Mouse (Mus musculus) CD4-positive helper T cell, adult 2 months (primary cell): ENCODE results near the gene Atp5g2.
"Not testable (repeated sequence)": the region's sequence is repeated elsewhere in the genome, so short reads cannot be mapped to it uniquely, and the experiment has no call there.

Experiments used
- DNase-seq: peaks from one replicate; pipeline ENCODE4 v3.0.0-alpha.2; 2012; ENCODE audit warnings: low read depth, missing footprints, low spot score

The Atp5g2 gene

GRCm38 (mm10) chr15:102669571-102669970 lies 2.6 kb downstream of the Atp5g2 start:
- no peak for DNase-seq

- DNase-seq: peak; percentile 70
Observed at GRCm38 (mm10) chr15:102665494-102665893, 6.7 kb downstream of the Atp5g2 start.

- DNase-seq: no peak
Observed at GRCm38 (mm10) chr15:102663825-102664224, 8.3 kb downstream of the Atp5g2 start.

GRCm38 (mm10) chr15:102662601-102663000 lies 9.6 kb downstream of the Atp5g2 start:
- not testable (repeated sequence) for DNase-seq

- DNase-seq: no peak
Observed at GRCm38 (mm10) chr15:102657926-102658381, 14.2 kb downstream of the Atp5g2 start.

- DNase-seq: no peak
Observed at GRCm38 (mm10) chr15:102656658-102657057, 15.5 kb downstream of the Atp5g2 start.

- DNase-seq: not testable (repeated sequence)
Observed at GRCm38 (mm10) chr15:102651928-102652660, 20.1 kb downstream of the Atp5g2 start.

- no peak for DNase-seq
Observed at GRCm38 (mm10) chr15:102651107-102651506, 21.0 kb downstream of the Atp5g2 start.

- DNase-seq: no peak
Observed at GRCm38 (mm10) chr15:102635817-102636216, 36.3 kb downstream of the Atp5g2 start.

- DNase-seq: no peak
Observed at GRCm38 (mm10) chr15:102634684-102635083, 37.5 kb downstream of the Atp5g2 start.

- no peak for DNase-seq
Observed at GRCm38 (mm10) chr15:102625687-102626055, 46.5 kb downstream of the Atp5g2 start.

GRCm38 (mm10) chr15:102624970-102625686 lies 47.0 kb downstream of the Atp5g2 start, which contains the start of the genes Gm28047 and Atf7:
TSS of gene Gm28047 (minus strand) at chr15:102625067.
TSS of gene Atf7 (minus strand) at chr15:102625464.
- DNase-seq: peak; percentile 99

- peak; percentile 7 for DNase-seq
Observed at GRCm38 (mm10) chr15:102624291-102624969, 47.7 kb downstream of the Atp5g2 start.

GRCm38 (mm10) chr15:102623121-102623520 lies 49.0 kb downstream of the Atp5g2 start:
- no peak for DNase-seq

- DNase-seq: no peak
Observed at GRCm38 (mm10) chr15:102622536-102622935, 49.6 kb downstream of the Atp5g2 start.

- no peak for DNase-seq
Observed at GRCm38 (mm10) chr15:102620765-102621164, 51.4 kb downstream of the Atp5g2 start.

- no peak for DNase-seq
Observed at GRCm38 (mm10) chr15:102619486-102619885, 52.7 kb downstream of the Atp5g2 start.

- DNase-seq: no peak
Observed at GRCm38 (mm10) chr15:102617654-102618053, 54.5 kb downstream of the Atp5g2 start.

GRCm38 (mm10) chr15:102616174-102616573 lies 56.0 kb downstream of the Atp5g2 start:
- DNase-seq: no peak

- DNase-seq: no peak
Observed at GRCm38 (mm10) chr15:102614224-102614623, 57.9 kb downstream of the Atp5g2 start.

- no peak for DNase-seq
Observed at GRCm38 (mm10) chr15:102612966-102613365, 59.2 kb downstream of the Atp5g2 start.
